Mouse (Mus musculus): ENCODE measurements around the gene Commd8.

Gene Commd8

DNA sequence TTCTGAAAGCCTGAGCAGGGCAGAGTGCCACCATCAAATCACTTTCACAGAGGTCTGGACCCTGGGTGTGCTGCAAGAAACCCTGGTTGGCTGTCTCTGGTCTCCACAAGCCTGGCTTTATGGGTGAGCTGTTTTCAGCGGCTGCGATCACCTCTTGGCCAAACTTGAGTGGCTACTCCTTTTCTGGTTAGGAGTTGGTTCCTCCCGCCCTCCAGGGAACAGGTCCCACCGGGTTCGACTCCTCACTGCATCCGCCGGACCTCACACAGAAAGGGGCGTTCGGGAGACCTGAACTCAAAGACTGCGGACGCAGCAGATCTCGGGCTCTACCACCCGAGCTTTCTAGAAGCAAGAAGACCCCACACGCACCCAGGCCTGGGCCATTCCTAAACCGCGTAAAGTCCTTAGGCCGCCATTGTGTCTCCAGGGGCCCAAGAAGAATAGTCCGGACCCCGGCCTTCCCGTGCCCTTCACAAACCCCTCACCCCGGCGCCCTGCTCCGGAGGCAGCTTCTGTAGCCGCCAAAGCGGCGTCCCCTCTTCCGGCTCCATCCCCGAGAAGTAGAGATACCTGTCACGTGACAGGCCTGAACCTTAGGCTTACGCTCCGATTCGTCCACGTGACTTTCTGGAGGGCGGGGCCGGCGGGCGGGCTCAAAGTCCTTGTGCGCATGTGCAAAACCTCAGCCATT, at the start of gene Commd8:
Commd8 (minus strand) TSS at position 596 of the 691 bp plus-strand sequence.
- peak; percentile 97 for DNase-seq (ENCODE audit: low spot score in 2 of 2)

DNA sequence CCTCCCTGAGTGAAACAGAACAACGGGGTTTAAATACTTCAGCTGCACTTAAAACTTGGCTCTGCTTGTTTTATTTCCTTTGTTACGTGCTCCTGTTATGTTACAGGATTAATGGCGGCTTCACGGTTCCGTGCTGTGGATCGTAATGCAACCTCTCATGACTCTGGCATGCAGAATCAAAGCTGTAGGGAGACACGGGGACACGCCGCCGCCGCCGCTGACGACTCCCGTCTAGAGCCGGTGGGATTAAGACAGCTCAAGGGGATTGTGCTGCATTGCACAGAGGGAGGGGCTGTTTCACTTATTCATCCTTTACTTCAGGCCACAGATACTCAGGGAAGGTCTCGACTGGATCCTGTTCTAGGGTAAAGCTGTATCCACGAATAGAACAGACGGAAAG, 43.8 kb upstream of the Commd8 start:
- DNase-seq (ENCODE audit: low spot score in 2 of 2) = no peak

DNA sequence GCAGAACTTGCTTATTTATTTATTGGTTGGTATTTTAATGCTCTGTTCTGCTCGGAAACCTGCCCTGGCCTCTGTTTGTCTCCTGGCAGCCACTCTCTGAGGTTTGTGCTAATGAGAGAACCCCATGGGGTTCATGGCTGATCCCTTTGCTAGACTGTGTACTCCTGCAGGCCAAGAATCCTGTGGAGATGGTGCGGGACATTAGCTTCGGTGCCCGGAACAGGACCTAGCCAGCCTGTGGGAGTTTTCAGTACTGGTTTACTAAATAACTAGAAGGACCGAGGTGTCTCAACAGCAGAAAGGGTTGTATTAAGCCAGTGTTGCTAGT, 42.8 kb upstream of the Commd8 start:
- DNase-seq (ENCODE audit: low spot score in 2 of 2) = no peak

DNA sequence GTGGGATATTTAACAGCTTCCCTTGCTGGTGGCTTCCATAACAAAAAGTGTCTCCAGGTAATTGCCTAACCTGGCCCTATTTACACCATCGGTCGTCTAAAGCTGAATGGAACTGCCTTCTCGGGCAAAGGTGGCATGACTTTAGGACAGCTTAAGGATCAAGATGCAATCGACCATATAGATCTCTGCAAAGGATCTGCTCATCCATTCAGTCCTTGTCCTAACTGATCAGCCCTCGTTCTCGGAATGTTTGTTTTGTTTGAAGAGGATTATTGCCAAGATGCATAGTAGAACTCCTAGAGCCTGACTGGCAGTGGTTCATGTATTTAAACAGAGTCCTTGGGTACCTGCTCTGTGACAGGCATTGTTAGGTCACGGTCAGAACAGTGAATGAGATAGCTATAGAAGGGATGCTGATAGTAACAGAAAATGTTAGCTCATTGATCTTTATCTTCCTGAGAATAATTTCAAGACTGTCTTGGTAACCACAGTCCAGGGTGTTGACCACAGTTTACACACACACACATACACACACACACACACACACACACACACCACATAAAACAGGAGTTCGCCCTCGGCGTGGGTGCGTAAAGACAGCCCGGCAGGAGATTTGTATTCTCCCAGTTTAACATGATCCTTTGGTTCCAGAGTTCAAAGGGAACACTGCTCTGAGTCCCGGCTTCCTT, 42.3 kb upstream of the Commd8 start:
- no peak for DNase-seq (ENCODE audit: low spot score in 2 of 2)

DNA sequence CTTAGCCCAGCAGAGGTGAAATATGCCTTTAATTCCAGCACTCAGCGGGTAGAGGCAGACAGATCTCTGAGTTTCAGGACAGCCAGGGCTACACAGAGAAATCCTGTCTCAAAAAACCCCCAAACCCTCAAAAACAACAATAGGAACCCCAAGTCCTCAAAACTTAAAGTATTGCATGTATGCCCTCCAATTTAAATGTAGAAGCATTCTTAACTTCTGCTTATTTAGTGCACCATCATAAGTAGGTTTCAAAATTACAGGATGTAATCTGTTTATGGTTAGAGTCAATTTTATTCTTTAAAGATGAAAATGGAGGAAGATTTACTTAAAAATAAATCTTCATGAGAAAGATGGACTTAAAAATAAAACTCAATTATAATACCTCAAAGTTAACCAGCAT, 40.5 kb upstream of the Commd8 start:
- no peak for DNase-seq (ENCODE audit: low spot score in 2 of 2)

DNA sequence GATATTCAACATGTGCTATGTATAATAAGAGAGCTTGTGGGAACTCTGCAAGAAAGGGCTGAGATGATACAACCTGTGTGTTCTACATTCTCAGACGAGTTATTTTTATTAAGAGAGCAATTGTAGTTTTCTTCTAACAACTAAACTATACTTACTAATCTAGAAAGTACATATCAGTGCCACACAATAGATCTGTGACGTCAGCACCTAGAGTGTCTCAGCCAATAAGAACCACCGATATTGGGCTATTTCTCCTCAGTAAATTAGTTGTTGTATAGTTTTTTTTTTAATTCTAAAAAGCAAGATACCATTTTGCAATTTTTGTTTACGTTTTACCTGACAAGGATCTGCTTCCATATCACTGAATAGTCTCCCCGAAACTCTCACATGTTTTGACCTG, 37.3 kb upstream of the Commd8 start:
- no peak for DNase-seq (ENCODE audit: low spot score in 2 of 2)

DNA sequence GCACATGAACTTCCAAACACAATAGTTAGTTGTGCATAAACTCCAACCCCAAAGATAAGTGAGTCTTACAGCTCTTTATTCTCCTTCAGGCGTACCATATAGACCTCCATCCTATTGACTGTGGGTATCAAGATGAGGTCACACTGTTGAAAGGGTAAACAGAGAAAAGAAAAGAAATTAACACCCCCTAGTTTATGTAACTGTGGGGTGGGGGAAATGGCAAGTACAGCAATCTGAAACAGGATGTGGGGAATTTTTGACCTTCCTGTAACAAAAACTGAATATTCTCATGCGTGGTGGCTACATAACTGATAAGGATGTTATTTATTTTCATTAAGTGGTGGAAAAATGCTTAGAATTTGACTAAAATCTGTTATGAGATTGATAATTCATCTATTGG, 36.5 kb upstream of the Commd8 start:
- DNase-seq (ENCODE audit: low spot score in 2 of 2) = no peak

DNA sequence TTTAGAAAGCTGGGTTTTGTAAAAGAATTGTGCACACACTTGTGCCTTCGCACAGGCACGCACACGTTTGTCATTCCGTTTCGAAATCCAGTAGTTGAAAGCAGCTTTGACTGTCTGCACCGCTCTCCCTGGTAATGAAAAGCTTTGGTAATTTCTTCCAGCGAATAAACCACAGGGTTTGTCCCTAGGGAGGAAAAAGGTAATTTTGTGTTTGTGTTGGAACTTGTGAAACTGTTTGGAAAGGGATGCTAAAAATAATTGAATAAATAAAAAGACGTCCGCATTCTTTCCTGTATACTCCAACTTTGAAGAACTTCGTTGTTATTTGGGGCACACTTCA, 35.7 kb upstream of the Commd8 start:
- no peak for DNase-seq (ENCODE audit: low spot score in 2 of 2)

DNA sequence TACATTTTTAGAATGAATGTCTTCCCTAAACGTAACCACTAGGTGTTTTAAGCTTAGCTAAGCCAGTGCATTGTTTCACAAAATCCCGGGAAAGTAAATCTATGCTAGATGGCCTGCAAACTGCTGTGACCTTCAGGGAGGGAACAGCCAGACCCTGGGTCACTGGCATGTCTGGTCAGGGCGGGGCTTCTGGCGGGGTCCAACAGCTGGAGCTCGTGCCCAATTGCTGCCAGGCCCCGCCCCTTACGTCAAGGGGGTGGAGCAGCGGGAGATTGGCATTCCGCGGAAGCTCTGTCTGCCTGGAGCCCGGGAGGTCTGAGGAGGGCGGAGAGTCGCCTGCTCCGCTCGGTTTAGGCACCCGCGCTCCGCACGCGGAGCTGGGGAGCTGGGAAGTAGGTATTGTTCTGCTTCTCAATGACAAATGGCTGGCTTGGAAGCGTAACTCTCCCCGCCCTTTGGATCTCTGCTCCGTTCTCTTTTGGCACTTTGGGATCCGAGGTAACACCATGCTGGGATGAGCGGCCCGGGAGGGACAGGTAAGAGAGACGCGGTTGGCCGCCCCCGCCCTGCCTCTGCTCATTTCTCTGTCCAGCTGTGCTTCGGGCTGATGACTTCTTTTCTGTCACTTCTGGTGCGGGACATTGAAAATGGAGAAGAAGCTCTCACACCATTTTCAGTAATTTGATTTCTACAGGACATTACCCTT, 35.2 kb upstream of the Commd8 start:
- DNase-seq (ENCODE audit: low spot score in 2 of 2) = peak; percentile 88 to 89

DNA sequence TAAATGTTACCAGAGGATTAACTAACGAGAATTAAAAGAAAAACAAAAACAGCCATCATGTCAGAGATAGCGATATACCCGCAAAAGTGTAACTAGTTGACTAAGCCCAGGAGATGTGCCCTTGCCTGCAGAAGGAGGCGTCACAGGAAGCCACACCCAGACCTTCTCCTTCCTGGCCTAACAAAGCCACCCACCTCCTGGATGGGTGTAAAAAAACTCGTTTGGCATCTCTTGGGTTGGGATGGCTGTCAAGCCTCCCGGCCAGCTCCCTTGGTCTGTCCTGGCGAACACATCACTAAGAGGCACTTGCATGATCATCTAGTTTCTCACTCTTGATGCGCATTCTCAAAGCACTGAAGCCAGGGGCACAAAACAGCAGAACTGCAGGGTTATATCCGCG, 34.0 kb upstream of the Commd8 start:
- no peak for DNase-seq (ENCODE audit: low spot score in 2 of 2)

DNA sequence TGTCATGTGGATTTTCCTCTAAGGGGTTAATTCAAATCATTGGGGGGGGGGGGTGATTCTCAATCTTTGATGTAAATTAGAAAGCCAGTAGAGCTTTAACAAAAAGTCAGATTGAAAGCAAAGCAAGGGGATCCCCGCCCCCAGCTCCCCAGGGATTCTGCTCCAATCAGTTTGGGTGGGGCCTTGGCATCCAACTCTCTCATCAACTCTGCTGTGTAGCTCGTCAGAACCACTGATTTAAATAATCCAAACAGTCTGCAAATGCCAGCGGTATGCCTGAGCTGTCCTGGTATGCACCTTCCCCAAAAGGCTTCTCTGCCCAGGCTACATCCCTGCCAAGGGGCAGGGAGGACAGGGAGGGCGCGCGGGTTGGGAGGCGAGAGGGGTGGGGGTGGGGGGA, 33.6 kb upstream of the Commd8 start:
- DNase-seq (ENCODE audit: low spot score in 2 of 2) = peak; percentile 39 to 49

DNA sequence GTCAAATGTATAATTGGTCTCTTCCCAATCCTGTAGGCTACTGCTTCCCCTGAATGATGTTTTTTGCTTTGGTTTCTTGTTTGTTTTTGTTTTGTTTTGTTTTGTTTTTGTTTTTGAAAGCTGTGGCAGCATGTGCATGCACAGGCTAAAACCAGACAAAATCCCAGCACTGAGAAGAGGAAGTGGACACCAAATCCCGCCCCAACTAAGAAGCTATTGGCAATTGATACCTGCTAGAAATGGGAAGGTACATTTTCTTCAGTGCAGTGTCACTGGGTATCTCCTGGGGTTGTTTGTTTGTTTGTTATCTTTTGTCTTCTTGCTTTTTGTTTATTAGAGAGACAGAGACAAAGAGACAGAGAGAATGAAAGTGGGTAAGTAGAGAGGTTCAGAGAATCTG, 27.5 kb upstream of the Commd8 start:
- no peak for DNase-seq (ENCODE audit: low spot score in 2 of 2)

DNA sequence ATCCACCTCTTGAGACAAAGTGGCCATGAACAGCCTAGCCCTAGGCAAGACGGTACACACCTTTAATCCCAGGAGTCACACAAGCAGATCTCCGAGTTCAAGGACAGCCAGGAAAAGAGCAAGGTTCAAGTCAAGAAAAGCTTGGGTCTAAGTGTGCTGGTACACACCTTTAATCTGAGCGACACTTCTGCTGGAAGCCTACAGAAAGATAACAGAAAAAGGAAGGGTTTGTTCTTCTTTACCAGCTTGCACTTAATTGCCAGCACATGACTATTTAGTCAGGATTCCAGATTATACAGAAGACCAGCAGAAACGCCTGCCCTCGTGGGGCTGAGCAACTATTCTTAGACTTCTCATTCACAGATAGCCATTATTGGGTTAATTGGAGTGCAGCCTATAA, 23.9 kb upstream of the Commd8 start:
- no peak for DNase-seq (ENCODE audit: low spot score in 2 of 2)

DNA sequence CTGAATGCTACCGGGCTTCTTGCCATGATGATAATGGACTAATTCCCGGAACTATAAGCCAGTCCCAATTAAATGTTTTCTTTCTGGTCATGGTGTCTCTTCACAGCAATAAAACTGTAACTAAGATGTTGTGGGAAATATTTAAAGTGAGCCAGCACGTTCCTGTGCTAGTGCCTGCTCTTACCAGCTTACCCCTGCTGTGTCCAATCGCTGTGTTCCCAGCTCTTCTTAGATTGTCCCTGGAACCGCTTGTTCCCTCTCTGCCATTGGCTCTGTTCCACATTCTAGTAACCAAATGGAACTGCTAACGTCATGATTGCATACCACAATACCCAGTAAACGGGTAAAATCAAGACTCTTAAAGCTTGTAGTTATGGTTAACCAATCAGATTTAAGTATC, 23.2 kb upstream of the Commd8 start:
- no peak for DNase-seq (ENCODE audit: low spot score in 2 of 2)

DNA sequence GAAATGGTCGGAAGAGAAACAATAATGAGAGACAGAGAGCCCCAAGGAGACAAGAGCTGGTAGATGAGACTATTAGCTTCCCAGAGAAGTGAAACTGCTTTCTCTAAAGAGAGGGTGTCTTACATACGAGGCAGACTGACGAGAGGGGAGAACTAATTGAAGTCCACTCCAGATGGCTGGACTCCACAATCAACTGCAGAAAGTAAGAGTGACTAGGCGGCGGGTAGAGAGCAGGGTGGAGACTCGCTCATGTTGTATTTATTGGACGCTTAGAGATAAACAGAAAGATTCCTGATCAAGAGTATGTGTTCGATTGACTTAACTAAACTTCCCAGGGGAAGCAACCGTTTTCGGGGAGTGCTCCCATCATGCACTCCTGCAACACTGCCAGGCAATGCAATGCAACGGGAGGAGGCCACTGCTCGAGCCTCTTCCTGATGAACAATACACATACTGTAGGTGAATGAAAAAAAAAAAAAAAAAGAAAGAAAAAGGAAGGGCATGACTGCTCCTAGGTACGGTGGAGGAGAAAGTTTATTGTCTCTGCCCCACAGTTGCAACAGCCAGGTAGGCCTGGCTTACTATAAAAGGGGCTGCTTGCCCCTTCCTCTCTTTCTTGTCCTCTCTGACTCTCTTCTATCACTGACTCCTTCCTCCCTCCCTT, 16.6 kb upstream of the Commd8 start:
- no peak for DNase-seq (ENCODE audit: low spot score in 2 of 2)

DNA sequence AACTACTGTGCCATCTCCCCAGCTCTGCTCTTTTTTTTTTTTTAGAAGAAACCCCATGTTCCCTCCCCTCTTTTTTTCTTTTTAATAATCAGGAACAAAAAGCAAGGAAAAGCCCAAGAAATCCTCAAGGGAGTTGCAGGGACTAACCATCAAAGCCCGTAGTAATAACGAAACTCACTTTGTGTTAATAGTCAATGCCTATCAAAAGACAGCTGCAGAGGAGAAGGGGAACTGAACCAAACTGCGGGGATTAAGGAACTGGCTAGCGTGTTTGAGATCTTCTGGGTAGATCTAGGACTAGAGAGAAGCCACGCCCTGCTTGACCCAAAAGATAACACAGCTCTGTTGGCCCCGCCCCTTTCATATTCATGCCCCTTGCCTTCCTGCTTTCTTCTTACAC, 15.9 kb upstream of the Commd8 start:
- DNase-seq (ENCODE audit: low spot score in 2 of 2) = no peak

DNA sequence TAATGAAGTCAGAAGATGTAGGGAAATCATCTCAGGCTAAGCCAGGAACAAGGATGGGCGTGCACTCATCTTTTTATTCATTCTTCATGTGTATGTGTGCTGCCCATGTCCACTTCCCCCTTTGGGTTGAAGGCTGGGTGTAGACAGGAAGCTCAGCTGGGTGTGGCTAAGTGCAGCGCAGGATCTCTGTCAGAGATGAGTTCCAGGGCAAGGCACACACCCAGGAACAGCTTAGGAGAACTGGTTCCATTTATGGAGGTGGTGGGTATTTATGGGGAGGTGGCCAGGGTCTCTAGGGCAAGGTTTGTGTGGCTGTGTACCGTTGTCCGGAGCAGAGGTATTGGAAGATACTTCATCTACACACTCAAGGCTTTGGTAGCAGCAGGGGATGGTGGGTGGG, 14.8 kb upstream of the Commd8 start:
- no peak for DNase-seq (ENCODE audit: low spot score in 2 of 2)

DNA sequence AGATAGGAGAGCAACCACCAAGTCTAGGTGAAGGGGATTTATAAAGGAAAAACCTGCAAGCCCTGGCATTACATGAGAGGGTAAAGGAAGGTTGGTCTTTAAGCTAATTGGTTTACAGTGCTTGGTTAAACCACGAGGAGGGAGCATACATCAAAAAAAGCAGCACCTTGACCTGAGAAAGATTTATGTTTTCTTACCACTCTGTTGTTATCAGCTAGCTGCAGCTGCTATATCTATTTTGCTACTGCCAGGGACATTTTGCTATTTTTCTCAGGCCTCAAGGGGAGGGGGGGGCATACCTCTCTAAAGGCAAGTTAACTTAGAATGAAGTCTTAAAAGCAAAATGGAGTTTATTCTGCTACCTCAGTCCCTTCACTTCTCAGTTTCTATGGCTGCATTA, 13.2 kb upstream of the Commd8 start:
- no peak for DNase-seq (ENCODE audit: low spot score in 2 of 2)

DNA sequence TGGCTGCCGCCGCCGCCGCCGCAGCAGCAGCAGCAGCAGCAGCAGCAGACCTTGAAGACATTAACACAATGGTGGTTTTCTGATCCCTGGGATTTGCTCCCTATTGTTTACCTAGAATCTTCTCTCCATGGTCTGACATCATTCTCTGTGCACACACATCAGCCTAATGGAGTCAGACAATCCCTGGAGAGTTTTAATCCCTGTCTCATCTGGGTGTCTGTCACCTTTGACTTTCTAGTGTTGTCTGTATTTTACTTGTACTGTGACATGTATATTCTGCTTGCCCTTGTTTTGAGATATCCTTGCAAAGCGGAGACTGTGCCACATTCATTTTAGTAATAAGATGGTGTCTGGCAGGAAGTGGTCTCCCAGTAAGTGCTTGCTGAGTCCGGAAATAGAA, 7.5 kb upstream of the Commd8 start:
- DNase-seq (ENCODE audit: low spot score in 2 of 2) = no peak

DNA sequence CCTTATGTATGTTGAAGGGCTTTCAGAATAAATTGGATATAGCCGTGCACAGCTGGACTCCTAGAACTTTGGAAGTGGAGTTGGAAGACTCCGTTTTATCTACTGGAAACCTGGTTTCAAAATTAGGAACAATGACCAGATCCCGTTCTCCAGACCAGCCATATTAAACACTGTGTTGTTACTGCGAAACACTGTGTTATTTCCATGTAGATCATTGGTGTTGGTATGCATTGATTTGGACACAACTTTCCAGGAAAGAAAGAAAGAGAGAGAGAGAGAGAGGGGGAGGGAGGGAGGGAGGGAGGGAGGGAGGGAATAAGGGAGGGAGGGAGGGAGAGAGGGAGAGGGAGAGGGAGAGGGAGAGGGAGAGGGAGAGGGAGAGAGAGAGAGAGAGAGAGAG, 7.1 kb upstream of the Commd8 start:
- DNase-seq (ENCODE audit: low spot score in 2 of 2) = no peak

DNA sequence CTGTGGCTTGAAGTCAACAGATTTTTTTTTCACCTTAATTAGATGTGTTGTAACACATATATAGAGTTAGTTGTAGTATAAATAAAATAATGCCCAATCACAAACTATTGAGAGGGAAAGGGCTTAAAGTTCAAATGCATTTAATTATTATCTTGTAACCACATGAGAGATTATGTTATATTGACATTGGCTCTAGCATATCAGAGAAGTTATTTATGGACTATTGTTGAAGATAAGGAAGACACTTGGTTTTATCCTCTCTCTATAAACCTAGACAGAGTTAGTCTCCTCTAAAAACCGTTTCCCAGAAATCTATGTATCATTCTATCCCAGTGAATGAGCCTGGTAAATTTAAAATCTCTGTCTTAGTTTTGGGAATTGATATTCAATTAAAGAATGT, 5.5 kb upstream of the Commd8 start:
- DNase-seq (ENCODE audit: low spot score in 2 of 2) = no peak

DNA sequence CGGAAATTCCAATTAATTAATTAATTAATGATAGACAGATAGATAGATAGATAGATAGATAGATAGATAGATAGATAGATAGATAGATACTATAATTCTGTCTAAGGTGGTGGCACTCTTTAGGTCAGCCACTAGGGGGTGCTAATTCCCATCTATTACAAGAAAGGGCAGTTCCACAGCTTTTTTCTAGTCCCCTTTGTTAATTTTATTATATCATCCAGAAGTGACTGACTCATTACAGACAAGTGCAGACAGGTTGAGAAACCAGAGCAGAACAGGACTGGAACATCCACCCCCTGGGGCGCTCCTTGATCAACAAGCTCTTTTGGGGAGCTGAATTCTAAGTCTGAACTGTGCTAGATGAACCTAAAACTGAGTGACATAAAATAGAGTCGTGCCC, 4.7 kb upstream of the Commd8 start:
- no peak for DNase-seq (ENCODE audit: low spot score in 2 of 2)

DNA sequence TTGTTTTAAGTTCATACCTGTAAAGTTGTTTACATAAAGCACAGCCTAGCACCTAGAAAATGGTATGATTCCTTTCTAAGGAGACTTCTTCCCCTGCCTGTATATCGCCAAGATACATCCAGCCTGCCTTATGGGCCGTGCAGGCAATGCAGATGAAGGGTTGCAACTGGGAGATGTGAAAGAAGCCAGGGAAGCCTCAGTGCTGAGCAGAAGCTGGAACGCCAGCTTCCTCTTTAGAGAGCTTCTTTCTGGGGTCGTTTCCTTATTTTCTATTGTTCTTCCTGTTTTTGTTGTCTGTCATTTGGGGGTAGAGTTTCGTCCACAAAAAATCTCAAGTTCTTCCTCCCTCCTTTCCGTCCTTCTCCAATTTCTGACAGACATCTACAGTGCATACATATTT, 2.1 kb upstream of the Commd8 start:
- no peak for DNase-seq (ENCODE audit: low spot score in 2 of 2)
